Mouse (Mus musculus) kidney, adult 11 months (tissue): ENCODE results near the gene Pias3.
"Not testable (repeated sequence)": the region's sequence is repeated elsewhere in the genome, so short reads cannot be mapped to it uniquely, and the experiment has no call there.

Experiments used
- DNase-seq: peaks from one replicate; pipeline ENCODE4 v3.0.0; 2022

The Pias3 gene

GRCm38 (mm10) chr3:96686057-96686456 lies 10.1 kb upstream of the Pias3 start:
- not testable (repeated sequence) for DNase-seq

DNA sequence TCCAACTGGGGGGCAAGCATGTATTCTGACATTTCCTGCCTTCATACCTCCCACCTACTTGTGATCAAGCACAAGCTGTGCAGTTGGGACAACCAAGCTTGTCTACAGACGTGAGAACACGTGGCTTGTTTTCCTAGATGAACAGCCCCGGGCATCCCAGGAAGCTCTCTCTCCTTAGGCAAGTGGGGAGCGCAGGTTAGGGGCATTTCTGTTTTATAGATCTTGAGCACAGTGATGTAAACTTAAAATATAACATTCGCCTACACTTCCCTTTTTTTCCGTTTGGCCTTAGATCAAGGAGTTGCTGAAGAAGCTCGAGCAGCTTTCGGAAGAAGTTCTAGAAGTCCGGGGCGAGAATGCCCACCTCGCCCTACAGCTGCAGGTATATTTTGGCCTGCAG lies 7.3 kb upstream of the Pias3 start:
- DNase-seq: no peak

DNA sequence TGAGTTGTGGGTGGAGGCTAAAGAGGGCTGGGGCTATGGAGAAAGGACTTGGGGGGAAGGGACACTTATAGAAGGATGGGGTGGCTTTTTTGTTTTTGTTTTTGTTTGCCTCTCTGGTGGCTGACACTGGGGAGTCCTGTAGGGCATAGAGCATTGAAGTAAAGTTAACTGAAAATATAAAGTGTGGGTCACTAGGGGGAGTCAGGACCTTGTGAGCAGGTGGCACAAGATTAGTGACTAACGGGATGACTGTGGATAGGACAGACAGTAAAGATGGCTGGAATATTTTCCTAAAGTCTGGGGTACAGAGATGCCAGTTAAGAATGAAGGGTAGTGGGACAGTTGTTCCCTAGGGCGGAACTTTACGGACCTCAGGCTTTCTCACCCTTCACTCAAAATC lies 5.9 kb upstream of the Pias3 start:
- DNase-seq: no peak

GRCm38 (mm10) chr3:96692506-96692905 lies 3.7 kb upstream of the Pias3 start:
- DNase-seq: no peak

GRCm38 (mm10) chr3:96693579-96693978 lies 2.6 kb upstream of the Pias3 start:
- DNase-seq: no peak

GRCm38 (mm10) chr3:96696766-96697732 lies 865 bp downstream of the Pias3 start:
- peak; percentile 91 for DNase-seq

- DNase-seq: no peak
Measured at GRCm38 (mm10) chr3:96698993-96699690, 3.0 kb downstream of the Pias3 start.

- DNase-seq: no peak
Measured at GRCm38 (mm10) chr3:96700376-96700775, 4.2 kb downstream of the Pias3 start.

- DNase-seq: no peak
Measured at GRCm38 (mm10) chr3:96701003-96701402, 4.8 kb downstream of the Pias3 start.

GRCm38 (mm10) chr3:96704778-96705177 lies 8.6 kb downstream of the Pias3 start:
- DNase-seq: no peak

DNA sequence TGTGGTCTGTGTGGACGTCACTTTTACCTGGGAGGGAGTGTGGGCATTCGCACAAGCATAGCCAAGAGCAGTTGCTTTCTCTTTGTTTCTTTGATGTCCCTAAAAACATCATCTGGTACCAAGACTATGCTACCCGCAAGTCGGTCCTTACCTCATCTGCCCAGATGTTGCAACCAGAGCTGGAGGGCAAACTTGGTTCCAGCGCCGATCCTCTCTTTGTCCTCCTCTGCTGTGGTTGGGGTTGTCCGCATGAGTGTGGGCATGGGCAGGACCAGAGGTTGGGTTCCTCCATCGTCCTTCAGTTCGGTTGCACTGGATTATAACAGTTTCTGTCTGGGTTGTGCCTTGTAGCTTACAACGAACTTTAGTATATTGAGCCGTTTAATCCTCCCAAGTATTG lies 10.0 kb downstream of the Pias3 start:
- no peak for DNase-seq

- DNase-seq: no peak
Measured at GRCm38 (mm10) chr3:96706984-96707383, 10.8 kb downstream of the Pias3 start.

DNA sequence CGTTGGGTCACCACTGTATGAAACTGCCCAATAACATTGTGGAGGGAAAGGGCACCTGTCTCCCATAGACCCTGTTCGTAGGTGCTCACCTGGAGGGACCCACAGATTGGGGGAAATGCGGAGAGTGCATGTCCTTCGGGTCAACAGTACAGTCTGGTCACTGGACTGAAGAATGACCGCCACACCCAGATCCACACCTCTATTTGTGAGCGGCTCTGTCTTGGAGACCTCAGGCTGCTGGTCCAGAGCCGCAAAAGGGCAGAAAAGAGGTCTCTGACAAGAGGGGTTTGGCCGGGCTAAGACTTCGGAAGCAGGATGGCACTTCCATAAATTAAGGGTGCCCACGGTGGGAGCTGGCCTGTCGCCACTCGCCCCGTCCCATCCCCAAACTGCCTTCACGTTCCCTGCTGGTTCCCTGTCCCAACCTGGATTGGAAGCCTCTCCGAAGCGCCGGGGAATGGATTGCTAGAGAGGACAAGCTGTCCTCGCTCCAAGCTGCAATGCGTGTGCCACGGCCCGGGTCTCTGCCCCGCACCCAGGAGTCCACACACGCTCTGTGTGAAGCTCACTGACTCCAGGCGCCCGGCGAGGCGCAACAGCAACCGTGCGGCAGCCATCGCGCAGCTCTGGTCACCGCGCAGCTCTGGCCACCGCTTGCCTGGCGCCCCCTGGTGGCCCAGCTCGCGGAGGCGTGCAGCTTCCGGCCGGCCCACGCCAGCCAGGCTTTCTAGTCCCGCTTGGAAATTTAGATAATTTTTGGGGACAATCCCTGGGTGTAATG lies 11.9 kb downstream of the Pias3 start, which contains the start of gene Nudt17:
Gene Nudt17 (minus strand): TSS at position 660 of the 781 bp plus-strand sequence.
- peak; percentile 63 for DNase-seq

- DNase-seq: no peak
Measured at GRCm38 (mm10) chr3:96708684-96709064, 12.5 kb downstream of the Pias3 start.

- no peak for DNase-seq
Measured at GRCm38 (mm10) chr3:96714286-96714685, 18.1 kb downstream of the Pias3 start.

- no peak for DNase-seq
Measured at GRCm38 (mm10) chr3:96715854-96716253, 19.7 kb downstream of the Pias3 start.

DNA sequence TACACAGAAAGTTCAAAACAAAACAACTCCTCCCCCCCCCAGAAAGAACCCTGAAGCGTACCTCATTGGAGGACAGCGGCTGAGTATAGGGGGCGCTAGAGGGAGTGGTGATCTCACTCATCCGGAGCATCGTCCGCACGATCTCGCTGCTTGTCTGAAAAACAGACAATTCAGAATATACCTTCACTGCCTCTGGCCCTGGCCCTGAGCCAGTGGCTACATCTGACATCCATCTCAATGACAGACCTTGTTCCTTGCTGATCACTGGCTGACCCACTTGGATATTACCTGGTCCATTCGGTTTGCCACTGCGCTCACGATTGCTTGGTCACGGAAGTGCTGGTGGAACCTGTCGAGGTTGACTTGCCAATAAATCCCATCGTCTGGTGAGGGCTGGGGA lies 23.0 kb downstream of the Pias3 start:
- no peak for DNase-seq

DNA sequence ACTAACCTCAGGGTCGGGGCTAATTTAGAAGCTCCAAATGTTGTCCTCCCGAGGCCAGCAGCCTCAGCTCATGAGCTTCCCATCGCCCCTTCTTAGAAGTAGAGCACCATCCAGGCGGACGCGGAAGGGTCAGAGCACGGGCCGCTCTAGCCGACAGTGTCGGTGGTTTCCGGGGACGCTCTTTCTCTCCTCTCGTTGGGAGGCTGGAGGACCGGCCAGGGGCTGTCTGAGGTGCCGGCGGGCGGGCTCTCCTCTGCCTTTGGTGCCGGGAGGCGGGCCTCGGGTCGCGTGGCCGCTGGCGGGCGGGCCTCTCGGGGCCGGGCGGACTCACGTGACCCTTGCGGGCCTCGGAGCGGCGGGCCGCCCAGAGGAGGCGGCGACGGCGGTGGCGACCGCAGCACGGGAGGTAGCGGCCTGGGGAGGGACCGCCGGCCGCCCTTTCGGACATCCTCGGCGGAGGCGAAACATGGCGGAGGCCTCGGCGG lies 31.2 kb downstream of the Pias3 start, which contains the start of the genes Polr3c and Rnf115:
Gene Polr3c (minus strand): TSS at position 286 of the 485 bp plus-strand sequence.
Gene Rnf115 (plus strand): TSS at position 322 of the 485 bp plus-strand sequence.
- peak; percentile 97 for DNase-seq

- DNase-seq: no peak
Measured at GRCm38 (mm10) chr3:96727828-96728633, 31.8 kb downstream of the Pias3 start.

DNA sequence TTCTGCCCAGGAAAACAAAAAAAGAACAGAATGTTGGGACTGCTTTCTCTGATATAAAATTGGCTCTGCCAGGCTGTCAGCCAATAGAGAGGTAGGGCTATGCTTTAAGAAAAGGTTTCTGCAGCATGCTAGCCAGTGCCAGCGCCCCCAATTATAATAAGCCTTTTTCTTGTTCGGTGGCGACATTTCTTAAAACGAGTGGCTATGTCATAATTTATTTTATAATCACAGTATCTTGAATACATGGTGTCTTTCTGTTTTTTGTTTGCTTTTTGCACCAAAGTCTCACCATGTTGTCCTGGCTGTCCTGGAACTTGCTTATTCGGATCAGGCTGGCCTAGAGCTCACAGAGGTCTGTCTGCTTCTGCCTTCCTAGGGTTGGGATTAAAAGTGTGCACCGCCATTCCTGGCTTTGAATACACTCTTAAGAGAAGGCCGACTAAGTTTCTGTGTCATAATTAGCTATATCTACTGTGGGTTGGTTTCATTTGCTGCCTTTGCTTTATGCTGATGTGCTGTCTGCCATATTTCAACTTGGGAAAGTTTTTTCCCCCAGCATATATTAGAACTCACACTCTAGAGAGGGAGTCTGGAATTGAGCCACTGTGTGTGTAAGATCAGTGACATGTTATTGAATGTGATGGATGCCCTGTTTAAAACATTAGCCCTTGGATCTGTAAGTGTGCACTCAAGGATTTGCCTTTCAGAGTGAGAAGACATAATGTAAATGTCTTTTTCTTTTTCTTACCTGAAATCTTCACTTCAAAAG lies 32.6 kb downstream of the Pias3 start:
- DNase-seq: no peak

GRCm38 (mm10) chr3:96729403-96729784 lies 33.2 kb downstream of the Pias3 start:
- DNase-seq: no peak
